Mouse (Mus musculus) CH12.LX (cell line): ENCODE data around the gene Txlnb.
A peak's percentile ranks its signal among the peaks of the same experiment; 100 is the strongest.

Experiments used
- CTCF ChIP-seq, 2 experiments: IDR thresholded peaks in 1 of 2; conservative IDR thresholded peaks in 1 of 2; 2 replicates each; pipeline ENCODE4 v1.5.1; 2011 to 2012; ENCODE audit warnings: low read depth in 2 of 2, low read length in 2 of 2, improper control_type of control experiment in 1 of 2, inconsistent platforms in 1 of 2, mild to moderate bottlenecking in 1 of 2, moderate library complexity in 1 of 2
- E2F4 ChIP-seq: IDR thresholded peaks from 2 replicates; pipeline ENCODE4 v1.6.1; 2011; ENCODE audit warnings: low read depth, low read length, improper control_type of control experiment; ENCODE audit not compliant: insufficient replicate concordance
- EP300 ChIP-seq: IDR thresholded peaks from 2 replicates; pipeline ENCODE4 v1.6.1; 2011; ENCODE audit warnings: low read length, improper control_type of control experiment
- MAFK ChIP-seq: IDR thresholded peaks from 2 replicates; pipeline ENCODE4 v1.6.1; 2011; ENCODE audit warnings: low read length, improper control_type of control experiment; ENCODE audit not compliant: insufficient replicate concordance
- MAX ChIP-seq: IDR thresholded peaks from 2 replicates; pipeline ENCODE4 v1.6.1; 2011; ENCODE audit warnings: low read length, improper control_type of control experiment
- SMC3 ChIP-seq: IDR thresholded peaks from 2 replicates; pipeline ENCODE4 v1.6.1; 2011; ENCODE audit warnings: low read depth, low read length, improper control_type of control experiment
- USF1 ChIP-seq: IDR thresholded peaks from 2 replicates; pipeline ENCODE4 v1.6.1; 2014; ENCODE audit warnings: low read depth, mild to moderate bottlenecking, inconsistent platforms, low read length, improper control_type of control experiment

- TF ChIP-seq EP300 (peak; percentile 89), MAX (peak; percentile 78), SMC3 (no peak), CTCF (conservative IDR thresholded peaks at IDR 0.05 in 1 of 2, IDR thresholded peaks at IDR 0.05 in 1 of 2; ENCODE audit: low read depth in 2 of 2, low read length in 2 of 2) (no peak), E2F4 (no peak), MAFK (peak; percentile 69; the same call in 1 of the 2 replicates), USF1 (no peak)
These were observed 20.9 kb upstream of the Txlnb start for GRCm38 (mm10) chr10:17775079-17775478.
